Mouse (Mus musculus): ENCODE data around the gene Gm10644. TPM values are rescaled to one million over a fixed set of nuclear protein-coding genes. Genes with fewer than 3 reads are reported as not detected.
"Not testable (repeated sequence)": the region's sequence is repeated elsewhere in the genome, so short reads cannot be mapped to it uniquely, and the experiment has no call there.

Gm10644 gene
- total RNA-seq (2015; ENCODE audit: low replicate concordance) (not detected in 2 replicates), total RNA-seq (2017; ENCODE audit: low replicate concordance) (not detected in 2 replicates)

DNA sequence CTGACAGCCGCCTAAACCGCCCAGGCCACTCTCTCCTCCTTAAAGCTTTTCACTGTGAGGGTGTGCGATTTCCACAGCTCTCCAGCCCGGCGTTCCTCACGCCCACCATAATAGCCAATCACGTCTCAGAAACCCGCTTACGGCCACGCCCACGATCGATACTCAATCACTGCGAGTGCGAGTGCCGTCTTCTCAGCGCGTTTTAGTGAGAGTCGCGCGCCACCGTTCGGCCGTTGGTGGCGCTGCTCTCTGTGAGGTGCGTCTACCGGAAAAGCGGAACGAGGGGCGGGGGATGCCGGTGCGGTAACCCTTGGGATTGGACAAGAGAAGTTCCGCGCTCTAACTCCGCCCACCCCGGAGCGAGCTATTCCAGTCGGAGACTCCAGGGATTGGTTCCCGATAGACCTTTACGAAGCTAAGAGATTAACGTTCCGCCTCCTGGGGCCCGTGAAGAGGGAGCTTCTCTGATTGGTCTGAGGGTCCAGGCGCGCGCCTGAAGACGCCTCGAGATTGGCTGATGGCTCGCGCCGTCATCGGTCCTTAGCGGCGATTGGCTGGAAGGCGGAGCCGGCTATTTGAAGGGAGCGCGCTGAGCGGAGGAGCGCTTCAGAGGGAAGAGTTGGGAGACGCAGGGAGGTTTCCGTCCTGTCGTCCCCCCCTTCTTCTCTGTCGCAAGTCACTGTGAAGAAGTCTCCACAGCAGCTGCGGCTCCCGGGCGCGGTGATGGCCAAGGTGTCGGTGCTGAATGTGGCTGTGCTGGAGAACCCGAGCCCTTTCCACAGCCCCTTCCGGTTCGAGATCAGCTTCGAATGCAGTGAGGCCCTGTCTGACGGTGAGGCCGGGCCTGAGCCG is at the start of gene Gm10644, which contains the start of gene Asf1b:
Gene Gm10644, minus strand, starts transcription at position 100 of the 852 bp plus-strand sequence.
Gene Asf1b, plus strand, starts transcription at position 402 of the 852 bp plus-strand sequence.
- peak; percentile 91 for ATAC-seq (replicated peaks; ENCODE audit: low FRiP score, poor library complexity, severe bottlenecking)

DNA sequence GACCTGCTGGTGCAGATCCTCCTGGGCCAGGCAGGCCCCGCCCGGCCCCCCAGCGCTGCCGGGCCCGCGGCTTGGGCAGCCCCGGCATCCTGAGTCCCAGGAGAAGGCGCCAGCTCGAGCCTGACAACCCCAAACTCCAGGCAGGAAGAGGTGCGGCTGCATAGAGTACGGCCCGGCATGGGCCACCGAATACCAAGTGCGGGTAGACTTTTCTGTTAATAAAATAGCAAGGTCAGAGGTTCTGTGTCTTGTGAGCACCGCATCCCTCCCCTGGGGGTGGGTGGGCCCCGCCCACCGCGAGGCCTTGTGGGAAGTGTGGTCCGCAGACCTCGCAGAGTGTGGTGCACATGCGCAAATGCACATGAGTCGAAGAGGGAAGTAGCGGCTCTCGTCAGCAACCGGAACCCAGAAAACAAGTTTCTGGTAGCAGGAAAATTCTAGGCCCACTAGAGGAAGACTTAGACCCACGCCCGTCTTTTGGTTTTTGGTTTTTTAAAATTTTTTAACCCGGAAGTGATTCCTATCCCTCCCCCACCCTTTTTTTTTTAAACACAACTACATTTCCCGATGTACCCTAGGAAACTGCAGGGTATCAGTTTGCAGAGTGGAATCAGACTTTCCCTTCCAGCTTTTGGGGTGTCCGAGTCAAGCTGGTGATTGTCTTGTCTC is 49.7 kb upstream of the Gm10644 start:
- ATAC-seq (replicated peaks; ENCODE audit: low FRiP score, poor library complexity, severe bottlenecking): peak; percentile 98

GRCm38 (mm10) chr8:84003612-84004246 is 48.7 kb upstream of the Gm10644 start:
- no peak for ATAC-seq (replicated peaks; ENCODE audit: low FRiP score, poor library complexity, severe bottlenecking)

- ATAC-seq (replicated peaks; ENCODE audit: low FRiP score, poor library complexity, severe bottlenecking): no peak
These were observed 48.1 kb upstream of the Gm10644 start for GRCm38 (mm10) chr8:84002957-84003611.

DNA sequence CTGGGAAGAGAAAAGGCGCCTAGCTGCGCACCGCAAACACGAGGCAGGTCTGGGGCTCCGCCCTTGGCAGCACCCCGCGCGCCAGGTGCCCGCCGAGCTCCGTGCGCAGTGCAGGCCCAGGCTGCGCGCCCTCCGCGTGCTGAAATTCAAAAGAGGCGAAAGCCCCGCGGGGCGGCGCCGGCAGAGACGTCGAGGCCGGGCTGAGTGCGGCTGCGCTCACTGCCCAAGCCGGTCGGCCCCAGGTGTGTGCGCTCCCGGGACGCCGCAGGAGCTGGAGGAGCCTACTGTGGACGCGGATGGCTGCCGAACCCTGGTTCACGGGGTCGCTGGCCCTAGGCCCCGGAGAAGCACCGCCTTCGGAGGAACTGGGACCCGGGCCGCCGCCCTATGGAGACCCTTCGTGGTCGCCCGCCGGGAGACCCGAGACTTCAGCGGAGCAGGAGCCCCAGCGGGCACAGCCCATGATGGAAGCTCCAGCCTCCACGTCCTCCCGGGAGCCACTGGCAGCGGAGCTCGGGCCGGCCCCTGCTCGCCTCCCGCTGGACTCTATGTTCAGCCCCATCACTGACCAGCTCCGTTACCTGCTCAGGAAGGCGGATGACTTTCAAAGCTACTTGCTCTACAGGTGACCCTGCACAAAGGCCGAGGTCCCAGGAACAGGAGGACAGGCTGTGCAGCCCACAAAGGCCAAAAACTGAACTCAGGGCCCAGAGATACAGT is 46.4 kb upstream of the Gm10644 start, which contains the start of gene 1700067K01Rik:
Gene 1700067K01Rik, plus strand, starts transcription at position 222 of the 720 bp plus-strand sequence.
- ATAC-seq (replicated peaks; ENCODE audit: low FRiP score, poor library complexity, severe bottlenecking): no peak

DNA sequence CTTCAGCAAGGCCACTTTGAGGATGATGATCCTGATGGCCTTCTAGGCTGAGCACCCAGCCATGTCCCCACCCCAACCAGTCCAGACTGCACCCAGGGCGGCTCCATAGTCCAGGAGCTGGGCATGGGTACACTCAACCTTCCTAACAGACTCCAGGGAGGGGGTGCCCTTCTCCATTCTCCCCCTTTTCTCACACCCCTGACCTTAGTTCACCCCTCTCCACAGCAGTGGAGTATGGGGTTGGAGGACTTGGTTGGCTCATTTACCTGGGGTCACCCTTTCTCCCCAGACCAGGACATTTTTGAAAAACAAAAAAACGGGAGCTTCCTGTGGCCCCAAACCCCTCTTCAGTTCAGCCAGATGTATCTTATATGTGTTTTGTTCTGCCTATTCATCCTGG is 44.8 kb upstream of the Gm10644 start:
- ATAC-seq (replicated peaks; ENCODE audit: low FRiP score, poor library complexity, severe bottlenecking): no peak

- no peak for ATAC-seq (replicated peaks; ENCODE audit: low FRiP score, poor library complexity, severe bottlenecking)
These were observed 44.2 kb upstream of the Gm10644 start for GRCm38 (mm10) chr8:83999057-83999705.

GRCm38 (mm10) chr8:83998231-83999056 is 43.4 kb upstream of the Gm10644 start:
- peak; percentile 39 for ATAC-seq (replicated peaks; ENCODE audit: low FRiP score, poor library complexity, severe bottlenecking)

GRCm38 (mm10) chr8:83997511-83998141 is 42.6 kb upstream of the Gm10644 start, which contains the start of gene Samd1:
TSS of gene Samd1 (plus strand) at chr8:83997672.
- no peak for ATAC-seq (replicated peaks; ENCODE audit: low FRiP score, poor library complexity, severe bottlenecking)

DNA sequence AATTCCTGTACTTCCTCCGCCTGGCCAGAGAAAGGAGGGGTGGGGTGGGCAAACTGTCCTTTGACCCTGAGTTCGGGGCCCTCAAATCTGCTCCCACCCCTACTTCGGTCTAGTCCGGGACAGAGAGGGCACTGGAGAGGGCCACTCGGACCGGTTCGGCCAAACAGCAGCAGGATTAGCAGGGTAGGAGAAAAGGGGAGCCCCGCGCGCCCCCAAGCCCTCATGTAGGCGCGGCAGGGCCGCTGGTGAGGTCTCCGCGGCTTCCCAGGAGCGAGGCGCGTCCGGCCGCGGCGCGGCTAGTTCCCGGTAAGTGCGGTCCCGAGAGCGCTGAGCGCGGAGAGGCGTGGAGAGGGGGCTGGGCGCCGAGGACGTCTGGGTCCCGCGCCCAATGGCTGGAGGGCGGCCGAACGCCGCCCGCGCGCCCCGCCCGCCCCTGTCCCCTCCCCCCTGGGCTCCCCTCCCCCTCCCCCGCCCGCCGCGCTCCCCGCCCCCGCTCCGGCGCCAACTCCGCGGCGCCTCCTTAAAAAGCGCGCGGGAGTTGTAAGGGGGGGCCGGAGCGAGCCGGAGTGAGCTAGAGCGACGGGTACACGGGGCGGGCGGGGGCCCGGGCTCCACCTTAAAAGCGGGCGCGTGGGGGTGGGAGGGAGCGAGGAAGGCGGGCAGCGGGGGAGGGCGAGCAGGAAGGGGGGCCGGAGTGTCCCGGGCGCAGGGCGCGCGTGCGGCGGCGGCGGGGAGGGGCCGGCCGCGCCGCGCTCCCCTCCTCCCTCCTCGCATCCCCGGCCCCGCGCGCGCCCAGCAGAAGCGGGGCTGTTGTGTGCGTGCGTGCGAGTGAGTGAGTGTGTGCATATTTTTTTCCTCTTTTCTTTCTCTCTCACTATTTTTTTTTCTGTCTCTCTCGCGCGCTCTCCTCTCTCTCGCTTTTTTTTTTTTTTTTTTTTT is 41.8 kb upstream of the Gm10644 start:
- ATAC-seq (replicated peaks; ENCODE audit: low FRiP score, poor library complexity, severe bottlenecking): peak; percentile 77

DNA sequence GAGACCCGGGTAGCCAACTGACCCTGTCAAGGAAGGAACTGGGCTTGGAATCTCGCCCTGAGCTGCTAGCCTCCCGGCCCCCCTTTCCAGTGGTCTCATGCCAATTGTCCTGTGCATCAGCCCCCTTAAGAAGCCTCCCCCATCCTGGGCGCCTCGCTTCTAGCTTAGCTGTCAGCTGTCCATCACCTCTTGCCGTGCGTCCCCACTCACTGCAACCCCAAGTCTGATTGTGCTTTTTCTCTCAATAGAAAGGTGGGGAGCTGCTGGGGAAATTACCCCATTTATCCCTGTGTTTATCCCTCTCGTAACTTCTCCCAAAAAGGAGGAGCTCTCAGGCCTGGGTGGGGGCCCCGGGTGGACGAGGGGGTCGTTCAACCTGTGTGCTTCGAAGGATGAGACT is 41.0 kb upstream of the Gm10644 start:
- no peak for ATAC-seq (replicated peaks; ENCODE audit: low FRiP score, poor library complexity, severe bottlenecking)

DNA sequence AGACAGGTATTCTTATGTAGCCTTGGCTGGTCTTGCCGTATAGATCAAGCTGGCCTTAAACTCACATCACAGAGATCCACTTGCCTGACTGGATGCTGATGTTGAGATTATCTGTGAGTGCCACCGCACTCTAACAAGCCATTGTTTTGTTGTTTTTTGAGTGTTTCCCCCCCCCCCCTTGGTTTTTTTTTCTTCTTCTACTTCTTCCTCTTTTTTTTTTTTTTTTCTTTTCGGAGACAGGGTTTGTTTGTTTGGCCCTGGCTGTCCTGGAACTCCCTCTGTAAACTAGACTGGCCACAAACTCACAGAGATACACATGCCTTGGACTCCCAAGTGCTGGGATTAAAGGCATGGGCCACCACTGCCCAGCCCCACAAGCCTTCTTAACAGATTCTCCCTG is 39.0 kb upstream of the Gm10644 start:
- no peak for ATAC-seq (replicated peaks; ENCODE audit: low FRiP score, poor library complexity, severe bottlenecking)

DNA sequence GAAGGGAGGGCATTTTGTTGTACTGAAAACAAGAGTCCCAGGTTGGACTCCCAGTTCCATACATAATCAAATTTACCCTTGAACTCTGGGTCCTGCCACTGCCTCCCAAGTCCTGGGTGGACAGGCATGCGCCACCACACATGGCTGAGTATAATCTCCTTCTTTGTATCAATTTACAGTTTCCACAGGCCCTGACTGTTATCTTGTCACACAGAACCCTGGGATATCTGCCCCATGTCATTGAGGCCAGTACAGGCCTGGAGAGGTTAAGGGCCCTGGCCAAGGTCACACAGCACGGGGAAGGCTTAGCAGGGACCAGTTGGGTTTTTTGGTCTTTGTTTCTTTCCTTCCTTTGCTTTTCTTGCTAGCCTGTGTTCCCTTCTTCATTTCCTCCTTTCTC is 37.5 kb upstream of the Gm10644 start:
- ATAC-seq (replicated peaks; ENCODE audit: low FRiP score, poor library complexity, severe bottlenecking): peak; percentile 52; the same call in 1 of the 2 replicates

GRCm38 (mm10) chr8:83990170-83990569 is 35.2 kb upstream of the Gm10644 start:
- ATAC-seq (replicated peaks; ENCODE audit: low FRiP score, poor library complexity, severe bottlenecking): no peak

DNA sequence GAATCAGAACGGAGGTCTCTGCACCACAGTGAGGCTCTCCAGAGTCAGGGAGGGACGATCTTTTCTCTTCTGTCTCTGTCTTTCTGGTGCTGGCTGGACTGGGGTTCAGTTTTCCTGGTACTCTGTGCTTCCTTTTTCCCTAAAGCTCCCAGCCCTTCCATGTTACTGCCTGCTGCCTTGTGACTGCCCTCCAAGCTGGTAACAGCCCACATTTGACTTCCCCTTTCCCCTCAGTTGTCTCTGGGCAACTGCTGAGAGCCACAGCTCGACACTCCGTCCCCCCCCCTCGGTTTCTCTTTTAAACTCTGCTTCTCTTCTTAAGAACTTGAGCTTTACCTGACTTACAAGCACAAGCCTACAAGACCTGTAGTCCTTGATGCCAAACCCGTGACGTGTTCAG is 34.2 kb upstream of the Gm10644 start:
- ATAC-seq (replicated peaks; ENCODE audit: low FRiP score, poor library complexity, severe bottlenecking): no peak

- ATAC-seq (replicated peaks; ENCODE audit: low FRiP score, poor library complexity, severe bottlenecking): not testable (repeated sequence)
These were observed 28.2 kb upstream of the Gm10644 start for GRCm38 (mm10) chr8:83983222-83983621.
